Mouse (Mus musculus) splenic B cell, adult 2 months (primary cell): ENCODE measurements around the gene Agtpbp1.

Experiments
- DNase-seq: peaks from one replicate; pipeline ENCODE4 v3.0.0-alpha.2; 2011; ENCODE audit warnings: low read depth, low spot score
- H3K27me3 ChIP-seq: 2 replicates; pipeline ENCODE4 v1.6.1; 2012; ENCODE audit warnings: mild to moderate bottlenecking, low read length, moderate library complexity, mixed read lengths; ENCODE audit not compliant: control insufficient read depth, poor library complexity, insufficient read depth, severe bottlenecking
- H3K36me3 ChIP-seq: 2 replicates; pipeline ENCODE4 v1.6.1; 2012; ENCODE audit warnings: mild to moderate bottlenecking, low read length, moderate library complexity, mixed read lengths; ENCODE audit not compliant: control insufficient read depth, poor library complexity, insufficient read depth, severe bottlenecking

Gene Agtpbp1

DNA sequence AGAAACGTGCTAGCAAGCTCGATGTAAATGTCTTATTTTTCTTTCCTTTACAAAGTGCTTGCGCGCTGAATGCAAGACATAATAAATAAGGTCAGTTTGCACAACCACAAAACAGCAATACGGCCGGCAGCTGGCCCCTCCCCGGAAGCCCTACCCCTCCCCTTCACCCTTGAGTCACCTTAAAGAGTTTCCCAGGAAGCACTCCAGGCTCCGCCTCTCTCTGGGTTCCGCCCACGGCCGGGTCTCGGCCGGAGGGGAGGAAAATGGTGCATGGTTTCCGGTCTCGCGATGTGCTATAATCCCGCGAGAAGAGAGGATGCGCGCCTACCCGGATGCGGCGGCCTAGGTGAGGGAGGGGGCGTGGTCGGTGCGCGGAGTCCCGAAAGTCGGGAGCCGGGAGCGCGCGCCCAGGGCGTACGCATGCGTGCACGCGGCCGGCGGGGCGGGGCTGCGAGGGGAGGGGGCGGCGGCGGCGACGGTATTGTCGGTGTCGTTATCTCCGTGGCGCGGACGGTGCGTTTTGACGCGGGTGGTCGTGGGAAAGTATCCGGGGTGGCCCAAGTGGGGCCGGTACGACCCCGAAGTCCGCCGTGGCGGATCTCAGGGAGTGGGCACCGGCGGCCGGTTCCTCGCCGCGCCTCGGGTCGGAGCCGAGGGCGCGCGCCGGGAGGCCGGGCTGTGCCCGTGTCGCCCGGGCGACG lies at the start of gene Agtpbp1, which contains the start of gene Naa35:
Agtpbp1 (minus strand) TSS at position 281 of the 701 bp plus-strand sequence.
Naa35 (plus strand) TSS at position 313 of the 701 bp plus-strand sequence.
- DNase-seq = peak; percentile 99
- Histone ChIP-seq H3K36me3 (no peaks in the 10 kb centered on the region), H3K27me3 (no peaks in the 10 kb centered on the region)

GRCm38 (mm10) chr13:59634637-59635036 lies 49.6 kb upstream of the Agtpbp1 start:
- Histone ChIP-seq H3K27me3 (no peaks in the 10 kb centered on the region), H3K36me3 (peaks cover 5% of the 10 kb centered on the region)
- peak; percentile 27 for DNase-seq

DNA sequence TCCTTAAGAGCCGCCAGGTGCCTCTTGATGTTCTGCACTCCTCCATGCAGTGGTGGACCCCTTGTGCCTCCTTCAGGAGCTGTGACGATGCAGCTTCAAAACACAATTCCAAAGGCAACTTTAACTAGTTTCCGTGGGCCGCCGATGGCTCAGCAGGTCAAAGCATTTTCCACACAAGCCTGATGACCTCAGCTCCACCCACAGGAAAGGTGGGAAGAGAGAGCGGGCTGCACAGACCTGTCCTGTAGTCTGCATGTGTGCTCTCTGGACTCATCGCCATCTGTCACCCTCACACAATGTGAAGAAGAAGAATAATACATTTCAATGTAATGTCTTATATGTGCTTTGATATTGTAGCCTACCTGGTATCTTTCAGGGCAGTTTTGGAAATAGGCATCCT lies 41.7 kb upstream of the Agtpbp1 start:
- DNase-seq = no peak
- no peaks in the 10 kb centered on the region for H3K27me3 ChIP-seq

GRCm38 (mm10) chr13:59624903-59625302 lies 39.9 kb upstream of the Agtpbp1 start:
- DNase-seq = no peak
- Histone ChIP-seq H3K27me3 (no peaks in the 10 kb centered on the region), H3K36me3 (peaks cover 13% of the 10 kb centered on the region)

More for the DNA sequence above, 41.7 kb upstream of the Agtpbp1 start:
- H3K36me3 ChIP-seq = peaks cover 16% of the 10 kb centered on the region

DNA sequence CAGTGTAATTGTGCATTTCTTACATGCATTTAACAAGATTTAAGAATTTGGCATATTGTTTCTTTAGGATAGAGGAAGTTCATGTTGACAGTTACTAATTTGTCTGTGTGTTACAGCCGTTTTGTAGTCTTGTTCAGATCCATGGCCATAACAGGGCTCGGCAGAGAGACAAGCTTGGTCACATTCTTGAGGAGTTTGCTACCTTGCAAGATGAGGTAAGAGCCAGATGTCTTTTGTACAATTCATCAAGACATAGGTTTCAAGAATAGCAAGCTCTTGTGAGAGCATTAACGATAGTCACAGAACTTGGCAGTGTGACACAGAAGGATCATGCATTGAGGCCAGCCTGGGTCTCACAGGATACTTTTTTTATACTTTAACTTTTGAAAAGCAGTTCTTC lies 39.4 kb upstream of the Agtpbp1 start:
- DNase-seq = no peak
- Histone ChIP-seq H3K27me3 (no peaks in the 10 kb centered on the region), H3K36me3 (peaks cover 13% of the 10 kb centered on the region)

DNA sequence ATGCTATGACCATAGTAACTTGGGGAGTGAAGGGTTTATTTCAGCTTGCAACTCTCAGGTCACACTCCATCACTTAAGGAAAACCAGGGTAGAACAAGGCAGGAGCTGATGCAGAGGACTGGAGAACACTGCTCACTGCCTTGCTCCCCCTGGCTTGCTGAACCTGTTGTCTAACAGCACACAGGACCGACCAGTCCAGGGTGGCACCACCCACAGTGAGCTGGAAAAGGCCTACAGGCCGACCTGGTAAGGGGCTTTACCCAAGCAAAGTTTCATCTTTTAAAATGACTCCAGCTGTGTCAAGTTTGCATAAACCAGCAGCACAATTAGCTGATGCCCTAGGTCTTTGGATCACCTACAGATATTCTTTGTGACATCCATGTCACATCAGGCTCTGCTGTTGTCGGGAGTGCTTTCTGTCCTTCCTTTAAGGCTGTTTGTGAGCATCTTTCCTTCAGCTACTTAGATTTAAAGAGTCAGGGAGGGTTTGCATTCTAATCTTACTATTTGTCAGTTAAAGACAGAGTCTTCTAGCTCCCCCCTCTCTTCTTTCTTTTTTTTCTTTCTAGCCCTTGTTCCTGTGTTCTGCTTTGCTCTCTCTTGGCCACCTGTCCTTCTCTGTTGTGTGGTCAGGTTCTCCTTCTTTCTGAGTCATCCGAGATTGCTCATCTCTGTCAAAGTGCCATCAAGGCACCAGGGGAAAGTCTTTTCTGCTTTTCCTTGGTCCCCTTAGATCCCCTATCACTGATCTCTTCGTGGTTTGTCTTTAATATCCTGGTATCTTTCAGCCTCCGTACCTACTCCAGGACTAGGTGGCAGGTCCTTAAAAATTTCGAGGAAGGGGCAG lies 36.8 kb upstream of the Agtpbp1 start:
- Histone ChIP-seq H3K27me3 (no peaks in the 10 kb centered on the region), H3K36me3 (peaks cover 7% of the 10 kb centered on the region; the same call in 1 of the 2 replicates)
- DNase-seq = no peak

- DNase-seq = no peak
- Histone ChIP-seq H3K36me3 (no peaks in the 10 kb centered on the region), H3K27me3 (no peaks in the 10 kb centered on the region)
Observed at GRCm38 (mm10) chr13:59618463-59618862, 33.4 kb upstream of the Agtpbp1 start.

DNA sequence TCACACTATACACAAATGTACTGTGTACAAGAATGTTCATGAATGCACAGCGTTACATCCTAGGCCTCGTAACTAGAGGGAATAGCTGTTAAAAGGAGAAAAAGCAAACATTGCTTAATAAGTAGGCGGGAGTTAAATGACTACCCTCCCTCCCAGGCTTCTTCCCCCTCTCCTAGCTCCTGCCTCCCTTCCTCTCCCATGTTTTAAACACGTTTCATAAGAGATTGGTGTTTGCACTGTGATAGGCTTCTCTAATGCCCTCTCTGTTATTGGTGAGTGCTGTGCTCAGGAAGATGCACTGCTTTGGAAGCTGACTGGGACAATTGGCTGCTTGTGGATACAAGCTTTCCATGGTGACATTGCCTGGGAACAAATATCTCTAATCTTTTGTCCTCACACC lies 30.5 kb upstream of the Agtpbp1 start:
- H3K27me3 ChIP-seq = no peaks in the 10 kb centered on the region
- H3K36me3 ChIP-seq = no peaks in the 10 kb centered on the region; the same call in 1 of the 2 replicates
- DNase-seq = no peak

- no peak for DNase-seq
- Histone ChIP-seq H3K36me3 (no peaks in the 10 kb centered on the region; the same call in 1 of the 2 replicates), H3K27me3 (no peaks in the 10 kb centered on the region)
Observed at GRCm38 (mm10) chr13:59615152-59615551, 30.1 kb upstream of the Agtpbp1 start.

DNA sequence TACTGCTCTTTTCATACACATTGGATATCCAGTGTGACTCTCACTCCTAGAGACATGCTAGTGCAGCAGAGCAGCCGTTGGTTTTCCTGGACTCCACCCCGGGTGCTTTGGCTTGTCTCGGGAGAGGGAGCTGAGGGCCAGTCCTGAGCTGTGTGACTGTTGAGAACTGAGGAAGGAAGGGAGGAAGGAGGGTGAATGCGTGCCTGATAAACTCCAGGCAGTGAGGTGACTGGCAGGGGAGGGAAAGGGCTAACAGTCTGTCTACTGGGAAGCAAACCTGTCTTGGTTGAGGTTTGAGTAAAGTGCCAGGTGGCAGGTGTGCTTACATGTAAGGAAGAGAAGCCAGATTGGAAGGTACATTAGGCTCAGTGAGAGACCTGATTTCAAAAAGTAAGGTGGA lies 28.8 kb upstream of the Agtpbp1 start:
- Histone ChIP-seq H3K36me3 (peaks cover 3% of the 10 kb centered on the region), H3K27me3 (no peaks in the 10 kb centered on the region)
- no peak for DNase-seq

DNA sequence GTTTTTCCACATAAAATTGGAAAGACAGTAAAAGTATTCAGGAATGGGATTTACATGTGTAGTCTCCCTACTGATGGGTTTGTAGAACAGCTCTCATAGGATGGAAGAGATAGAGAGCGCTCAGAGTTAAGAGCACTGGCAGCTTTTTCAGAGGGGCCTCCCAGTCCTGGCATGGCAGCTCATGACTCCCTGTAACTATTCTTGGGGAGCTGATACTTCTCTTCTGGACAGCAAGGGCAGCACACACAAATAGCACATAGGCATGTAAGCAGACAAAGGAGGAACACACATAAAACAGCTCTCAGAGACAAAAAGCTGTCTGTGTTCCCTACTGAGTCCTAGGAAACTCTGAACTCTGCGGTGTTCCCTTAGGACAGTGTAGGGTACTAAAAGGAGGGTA lies 25.4 kb upstream of the Agtpbp1 start:
- no peak for DNase-seq

DNA sequence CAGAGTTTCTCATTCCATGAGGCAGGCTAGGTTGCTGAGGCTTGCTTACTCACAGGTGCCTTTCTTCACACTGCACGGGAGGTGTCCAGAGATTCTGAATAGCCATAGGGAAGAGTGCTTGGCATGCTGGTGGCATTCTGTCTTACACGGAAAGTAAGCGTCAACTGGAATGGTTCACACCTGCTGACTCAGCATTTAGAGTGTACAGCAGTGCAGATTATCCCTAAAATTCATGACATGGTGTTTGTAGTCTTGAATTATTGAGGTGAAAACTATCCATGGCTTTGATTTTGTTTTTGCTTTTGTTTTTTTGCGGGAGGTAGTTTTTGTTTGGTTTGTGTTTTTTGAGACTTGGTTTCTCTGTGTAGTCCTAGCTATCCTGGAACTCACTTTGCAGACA lies 24.9 kb upstream of the Agtpbp1 start:
- DNase-seq = no peak
- H3K27me3 ChIP-seq = no peaks in the 10 kb centered on the region
- H3K36me3 ChIP-seq = peaks cover 6% of the 10 kb centered on the region

More for the DNA sequence above, 25.4 kb upstream of the Agtpbp1 start:
- H3K36me3 ChIP-seq = peaks cover 6% of the 10 kb centered on the region
- H3K27me3 ChIP-seq = no peaks in the 10 kb centered on the region

- Histone ChIP-seq H3K36me3 (peaks cover 6% of the 10 kb centered on the region), H3K27me3 (no peaks in the 10 kb centered on the region)
- no peak for DNase-seq
Observed at GRCm38 (mm10) chr13:59605221-59605922, 20.3 kb upstream of the Agtpbp1 start.

DNA sequence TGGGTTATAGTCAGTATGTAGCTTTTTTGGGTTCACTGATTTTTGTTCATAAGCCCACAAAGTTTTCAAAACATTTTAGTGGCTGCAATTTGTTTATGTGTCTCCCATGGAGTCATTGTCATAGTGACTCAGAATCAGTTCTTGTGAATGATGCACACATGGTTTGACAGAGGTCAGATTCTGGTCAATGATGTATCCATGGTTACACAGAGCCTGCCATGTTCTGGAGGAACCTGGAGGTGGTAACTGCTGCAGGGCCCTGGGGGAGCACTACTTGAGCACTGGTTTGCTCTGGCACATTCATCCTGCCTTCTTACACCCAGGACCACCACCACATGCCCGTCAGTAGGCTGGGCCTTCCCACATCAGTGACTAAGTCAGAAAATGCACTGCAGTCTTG lies 19.5 kb upstream of the Agtpbp1 start:
- Histone ChIP-seq H3K36me3 (peaks cover 4% of the 10 kb centered on the region), H3K27me3 (no peaks in the 10 kb centered on the region)
- no peak for DNase-seq

DNA sequence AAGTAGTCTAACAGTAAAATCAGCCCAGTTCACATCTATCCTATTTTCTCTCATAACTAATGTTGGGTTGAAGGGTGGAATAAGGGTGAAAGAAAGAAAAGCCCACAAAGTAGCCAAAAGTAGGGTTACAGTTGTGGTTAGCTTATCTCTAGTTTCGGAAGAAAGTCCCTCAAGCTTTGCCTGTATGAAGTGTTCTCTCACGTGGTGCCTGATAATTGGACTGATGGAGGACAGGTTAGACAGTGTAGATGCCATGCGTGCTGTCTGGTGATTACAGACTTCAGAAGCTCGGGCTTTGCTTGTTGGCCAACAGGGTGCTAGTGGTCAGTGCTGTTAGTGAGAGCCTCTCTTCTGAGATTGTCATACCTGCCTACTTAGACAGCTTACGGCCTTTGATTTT lies 18.1 kb upstream of the Agtpbp1 start:
- Histone ChIP-seq H3K36me3 (peaks cover 4% of the 10 kb centered on the region), H3K27me3 (no peaks in the 10 kb centered on the region)
- DNase-seq = no peak
